Mouse (Mus musculus) induced T-regulatory cell, adult 2 months (primary cell): ENCODE data around the gene Slc41a3.

Experiments
- DNase-seq: peaks from one replicate; pipeline ENCODE4 v3.0.0-alpha.2; 2012; ENCODE audit warnings: low read depth

Slc41a3 gene

DNA sequence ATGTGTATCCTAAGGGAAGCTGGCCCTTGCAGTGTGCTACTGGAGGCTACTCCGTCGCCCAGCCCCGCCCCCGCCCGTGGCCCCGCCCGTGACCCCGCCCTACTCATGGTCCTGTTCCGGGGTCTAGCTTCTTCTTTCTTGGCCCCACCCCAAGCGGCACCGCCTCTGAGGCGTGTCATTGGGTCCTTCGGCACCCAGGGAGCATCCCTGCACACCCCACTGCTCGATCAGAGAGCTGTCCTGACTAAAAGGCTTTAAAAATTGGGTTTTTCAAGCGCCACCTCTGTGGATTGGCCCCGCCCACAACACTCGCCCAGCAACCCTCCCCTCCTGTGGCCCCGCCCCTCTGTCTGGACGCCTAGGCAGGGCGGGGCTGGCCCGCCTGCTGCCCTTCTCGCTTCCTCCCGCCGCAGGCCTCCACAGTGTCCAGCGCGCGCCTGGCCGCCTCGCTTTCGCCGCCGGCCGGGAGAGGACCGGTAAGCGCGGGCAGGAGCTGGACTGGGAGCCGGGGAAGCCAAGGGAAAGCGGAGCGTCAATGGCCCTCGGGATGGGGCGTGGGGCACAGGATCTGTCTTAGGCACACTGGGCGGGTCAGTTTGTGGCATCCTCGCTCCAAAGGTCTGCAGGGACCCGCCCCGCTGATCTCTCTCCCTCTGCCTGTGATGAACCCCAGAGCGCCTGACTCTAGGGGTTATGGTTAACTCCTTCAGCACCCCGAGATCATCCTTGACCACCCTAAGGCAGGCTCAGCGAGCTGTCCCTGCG lies at the start of gene Slc41a3:
Gene Slc41a3, plus strand, starts transcription at position 193 of the 765 bp plus-strand sequence.
- peak; percentile 92 for DNase-seq

DNA sequence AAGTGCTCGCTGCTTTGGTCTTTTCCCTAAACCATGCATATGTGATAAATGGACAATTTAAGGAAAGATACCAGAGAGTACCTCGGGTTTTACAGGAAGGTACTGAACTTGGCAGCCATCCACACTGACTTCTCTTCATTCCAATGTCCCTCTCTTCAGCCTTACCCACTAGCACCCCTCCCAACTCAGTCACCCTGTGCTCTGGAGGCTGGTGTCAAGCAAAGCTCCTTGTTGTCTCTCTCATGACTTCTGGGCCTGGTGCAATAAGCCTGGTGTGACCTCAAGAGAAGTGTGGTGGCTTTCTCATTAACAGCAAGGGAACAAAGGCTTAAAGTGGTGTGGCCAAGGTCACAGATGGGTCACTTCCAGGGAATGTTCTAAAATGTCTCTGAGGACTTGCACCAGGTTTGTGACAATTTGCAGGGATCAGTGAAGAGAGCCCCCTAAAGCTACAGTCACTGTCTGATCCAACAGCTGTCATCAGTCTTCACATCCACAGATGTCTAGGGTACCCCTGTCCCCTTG lies 47.9 kb upstream of the Slc41a3 start:
- no peak for DNase-seq

DNA sequence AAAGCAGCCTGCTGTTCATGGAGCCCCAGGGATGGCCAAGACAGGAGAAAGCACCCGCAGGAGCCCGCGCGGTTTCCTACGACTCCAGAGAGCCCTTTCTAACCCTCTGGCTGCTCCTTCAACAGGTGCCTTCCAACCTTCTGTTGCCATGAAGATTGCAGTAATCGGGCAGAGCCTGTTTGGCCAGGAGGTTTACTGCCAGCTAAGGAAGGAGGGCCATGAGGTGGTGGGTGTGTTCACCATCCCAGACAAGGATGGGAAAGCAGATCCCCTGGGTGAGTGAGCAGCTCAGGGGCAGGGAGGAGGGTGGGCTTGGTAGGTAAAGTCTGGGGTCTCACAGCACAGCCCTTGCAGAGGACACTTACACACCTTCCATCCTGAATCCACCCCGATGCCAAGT lies 47.4 kb upstream of the Slc41a3 start:
- no peak for DNase-seq

DNA sequence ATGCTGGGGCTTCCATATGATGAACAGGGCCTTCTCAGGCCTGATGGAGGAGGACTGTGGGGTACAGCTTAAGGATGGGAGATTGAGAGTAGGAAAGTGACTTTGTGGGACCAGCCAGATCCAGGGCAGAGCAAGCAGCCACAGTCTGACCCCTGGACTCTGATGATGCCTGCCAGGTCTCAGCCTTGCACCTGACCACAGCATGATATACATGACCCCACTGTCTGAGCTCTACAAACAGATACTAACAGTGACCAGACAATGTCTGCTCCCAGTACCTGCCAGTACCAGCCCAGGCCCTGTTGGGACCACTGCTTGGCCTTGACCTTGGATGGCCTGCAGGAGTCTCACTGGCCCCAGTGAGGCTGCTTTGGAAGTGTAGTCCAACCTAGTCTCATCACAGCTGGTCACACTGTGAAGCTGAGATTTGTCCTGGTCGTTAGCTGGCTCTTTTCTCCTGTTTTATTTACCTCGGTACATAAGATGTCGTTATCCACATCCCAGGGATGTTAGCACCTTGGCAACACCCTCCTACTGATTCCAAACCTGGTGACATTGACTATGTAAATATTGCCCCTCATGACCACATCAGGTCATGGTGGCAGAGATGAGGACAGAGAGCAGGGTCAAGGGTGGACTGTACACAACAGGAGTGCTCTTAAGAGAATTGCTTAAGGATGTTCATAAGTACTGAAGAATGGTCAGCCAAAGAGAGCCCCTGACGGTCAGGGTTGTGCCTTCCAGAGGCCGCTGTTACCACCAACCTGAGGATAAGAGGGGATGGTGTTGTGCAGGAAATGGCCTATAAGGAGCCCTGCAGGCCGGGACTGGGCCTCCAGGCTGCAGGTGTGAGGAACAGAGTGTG lies 46.5 kb upstream of the Slc41a3 start:
- DNase-seq: no peak

DNA sequence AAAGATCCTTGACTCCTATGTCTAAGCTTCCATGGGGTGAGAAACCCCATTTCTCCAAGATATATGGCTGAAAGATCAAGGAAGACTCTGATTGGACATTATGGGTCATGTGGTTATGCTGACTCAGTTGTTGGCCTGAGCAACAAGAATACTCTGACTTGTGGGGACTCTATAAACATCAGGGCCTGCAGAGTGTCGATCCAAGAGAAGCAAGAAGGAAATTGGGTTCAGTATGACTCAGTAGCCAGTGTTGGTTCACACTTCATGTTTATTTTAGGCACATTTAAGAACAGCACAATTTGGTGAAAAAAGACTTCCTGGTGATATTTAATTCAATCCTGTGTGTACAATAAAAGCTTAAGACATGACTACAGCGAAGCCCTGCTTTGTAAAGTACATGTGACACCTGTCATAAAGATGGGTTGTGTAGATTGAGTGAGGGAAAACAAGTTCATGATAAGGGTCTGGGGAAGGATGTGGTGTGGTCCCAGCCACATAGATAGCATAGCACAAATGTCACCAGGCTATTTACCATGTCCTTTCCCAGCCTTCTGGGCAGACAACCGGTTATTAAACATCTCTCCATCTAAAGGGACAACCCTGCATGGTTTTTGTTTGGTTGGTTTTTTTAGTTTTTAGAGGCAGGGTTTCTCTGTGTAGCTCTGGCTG lies 44.0 kb upstream of the Slc41a3 start:
- no peak for DNase-seq

DNA sequence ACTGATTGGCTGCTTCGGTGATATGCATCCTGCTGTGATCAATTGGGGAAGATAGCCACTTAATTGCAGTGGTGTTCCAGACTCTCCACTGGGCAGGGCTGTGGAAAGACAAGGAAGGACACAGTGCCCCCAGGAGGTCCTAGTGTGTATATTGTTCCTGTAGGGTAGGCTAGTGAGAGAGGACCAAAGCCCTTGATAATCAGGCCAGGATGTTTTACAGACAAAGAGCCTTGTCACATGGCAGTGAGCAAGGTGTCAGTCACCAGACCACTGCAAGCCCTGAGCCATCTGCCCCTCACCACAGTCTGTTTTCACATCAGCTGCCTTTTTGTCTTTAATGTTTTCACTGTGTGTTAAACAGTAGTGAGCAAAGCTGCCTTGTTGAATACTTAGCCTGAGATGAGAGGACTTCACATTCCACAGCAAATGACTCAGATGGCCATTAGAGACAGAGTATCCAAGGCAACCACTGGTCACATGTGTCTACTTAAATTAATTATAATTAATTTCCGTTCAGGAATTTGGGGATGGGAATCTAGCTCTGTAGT lies 43.2 kb upstream of the Slc41a3 start:
- DNase-seq: no peak

DNA sequence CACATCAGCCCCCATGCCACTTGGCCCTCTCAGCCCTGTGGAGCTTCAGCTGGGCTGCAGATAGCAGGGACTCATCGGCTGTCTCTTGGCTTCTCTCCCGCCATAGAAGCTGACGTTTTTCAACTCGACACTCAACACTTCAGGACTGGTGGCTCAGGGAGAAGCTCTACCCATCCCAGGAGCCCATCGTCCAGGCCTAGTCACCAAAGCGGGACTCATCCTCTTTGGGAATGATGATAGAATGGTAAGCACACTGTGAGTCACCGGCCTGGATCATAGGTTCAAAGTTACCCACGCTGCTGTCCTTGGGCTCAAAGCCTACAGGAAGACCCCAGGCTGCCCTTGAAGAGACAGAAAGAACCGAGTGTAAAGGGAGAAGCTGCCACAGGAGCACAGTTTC lies 40.3 kb upstream of the Slc41a3 start:
- DNase-seq: no peak

DNA sequence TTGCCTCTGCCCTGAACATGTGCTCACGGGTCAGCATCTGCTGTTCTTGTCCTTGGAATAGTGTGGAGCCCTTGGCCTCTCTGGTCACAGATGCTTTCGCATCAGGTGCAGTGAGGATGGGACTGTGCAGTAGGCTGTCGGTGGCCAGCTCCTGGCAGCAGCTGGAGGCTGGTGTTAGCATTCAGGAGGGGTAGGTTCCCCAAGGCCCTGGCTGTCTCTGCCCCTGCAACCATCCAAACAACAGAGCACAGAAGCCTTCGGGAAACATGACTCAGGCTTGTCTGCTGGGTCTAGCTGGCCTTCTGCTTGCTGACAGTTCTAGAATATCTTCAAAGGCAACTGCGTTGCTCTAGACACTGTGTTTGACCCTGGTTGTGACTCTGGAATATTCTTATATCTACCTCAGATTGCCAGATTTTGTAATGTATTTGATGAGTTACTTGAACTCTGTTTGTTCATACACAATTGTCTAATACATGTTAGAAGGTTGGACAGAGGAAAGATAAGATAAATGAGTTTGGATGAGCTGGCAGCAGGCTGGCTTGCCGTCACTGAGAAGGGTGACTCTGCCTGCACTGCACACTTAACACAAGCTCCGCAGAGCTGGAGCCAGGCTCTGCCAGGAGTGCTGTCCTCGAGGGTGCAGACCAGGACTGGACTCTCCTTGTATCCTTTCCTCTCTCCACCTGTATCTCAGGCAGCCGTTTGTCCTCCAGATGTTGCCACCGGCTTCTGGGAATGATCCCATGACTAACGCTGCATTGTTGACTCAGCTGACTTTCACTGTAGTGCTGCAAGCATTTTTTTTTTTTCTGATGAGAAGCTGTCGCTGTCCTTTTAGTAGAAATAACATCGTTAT lies 38.9 kb upstream of the Slc41a3 start:
- DNase-seq: no peak

DNA sequence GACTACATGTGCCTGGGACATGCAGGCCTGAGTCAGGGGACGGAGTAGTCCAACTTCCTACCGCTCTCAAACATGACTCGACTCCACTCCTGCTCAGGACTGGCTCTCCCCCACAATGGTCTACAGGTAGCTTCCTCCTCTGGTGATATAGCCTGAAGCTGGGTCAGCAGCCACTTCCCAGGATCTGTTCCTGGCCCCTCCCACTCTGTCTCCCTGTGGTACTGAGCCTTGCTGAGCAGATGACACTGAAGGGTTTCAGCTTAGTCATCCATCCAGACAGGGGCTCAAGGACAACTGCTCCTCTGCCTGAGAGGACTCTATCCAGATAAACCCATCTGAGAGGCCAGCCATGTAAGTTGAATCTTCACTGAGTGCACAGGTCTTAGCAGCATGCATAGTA lies 37.0 kb upstream of the Slc41a3 start:
- no peak for DNase-seq

DNA sequence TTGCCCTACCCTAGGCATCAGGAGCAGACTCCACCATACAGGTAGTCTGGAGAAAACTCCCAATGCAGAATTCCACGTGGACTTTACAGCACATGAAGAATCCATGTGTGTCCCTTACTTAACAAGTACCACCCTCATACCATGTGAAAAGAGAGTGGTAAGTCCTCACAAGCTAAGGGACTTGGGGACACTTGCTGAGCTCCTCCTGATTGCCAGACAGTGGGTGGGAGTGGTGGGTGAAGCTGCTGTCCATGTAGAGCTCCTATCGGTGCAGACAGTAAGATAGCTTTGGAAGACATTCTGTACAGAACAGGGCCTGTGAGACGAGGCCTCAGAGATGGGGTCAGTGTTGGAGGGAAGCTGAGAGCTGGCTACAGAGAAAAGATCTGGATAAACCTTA lies 36.6 kb upstream of the Slc41a3 start:
- no peak for DNase-seq

DNA sequence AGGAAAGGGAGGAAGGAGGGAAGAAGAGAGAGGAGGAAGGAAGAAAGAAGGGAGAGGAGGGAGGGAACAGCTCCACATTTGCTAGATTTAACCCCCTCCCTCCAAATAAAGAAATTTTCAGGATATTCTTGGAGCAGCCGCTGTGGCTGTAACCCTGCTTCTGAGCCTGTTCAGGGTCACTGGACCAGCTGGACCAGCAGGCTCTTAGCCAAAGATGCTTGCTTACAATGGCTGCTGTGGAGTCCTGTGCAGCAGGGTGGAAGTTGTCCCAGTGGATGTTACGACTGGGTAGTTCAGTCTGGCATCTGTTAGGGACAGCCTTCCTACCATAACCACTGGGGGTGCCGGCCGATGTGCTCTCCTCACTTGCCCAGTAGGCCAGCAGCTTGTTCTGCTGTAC lies 35.8 kb upstream of the Slc41a3 start:
- no peak for DNase-seq

DNA sequence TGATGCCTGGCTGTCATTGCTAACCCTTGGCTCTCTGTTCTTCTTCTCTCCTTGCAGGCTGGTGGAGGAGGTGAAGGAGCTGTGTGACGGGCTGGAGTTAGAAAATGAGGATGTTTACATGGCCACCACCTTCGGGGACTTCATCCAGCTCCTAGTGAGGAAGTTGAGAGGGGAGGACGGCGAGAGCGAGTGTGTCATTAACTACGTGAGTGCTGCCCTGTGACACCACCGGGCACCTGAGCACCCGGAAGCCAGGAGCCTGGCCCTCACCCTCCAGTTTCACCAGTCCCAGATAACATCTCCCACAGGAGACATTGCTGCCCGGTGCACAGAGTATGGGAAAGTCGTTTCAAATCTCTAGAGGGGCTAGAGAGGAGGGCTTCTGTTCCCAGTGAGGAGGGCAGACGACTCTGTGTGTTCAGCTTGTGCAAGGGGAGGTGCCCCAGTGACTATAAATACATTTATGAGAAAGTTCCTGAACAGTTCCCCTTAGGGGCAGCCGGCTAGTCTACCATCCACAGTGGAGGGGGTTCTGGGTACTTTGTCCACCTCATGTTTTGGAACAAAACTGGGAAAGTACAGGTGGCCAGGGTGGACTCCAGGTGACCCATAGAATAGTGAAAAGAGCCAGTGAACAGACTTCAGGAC lies 34.7 kb upstream of the Slc41a3 start:
- no peak for DNase-seq

DNA sequence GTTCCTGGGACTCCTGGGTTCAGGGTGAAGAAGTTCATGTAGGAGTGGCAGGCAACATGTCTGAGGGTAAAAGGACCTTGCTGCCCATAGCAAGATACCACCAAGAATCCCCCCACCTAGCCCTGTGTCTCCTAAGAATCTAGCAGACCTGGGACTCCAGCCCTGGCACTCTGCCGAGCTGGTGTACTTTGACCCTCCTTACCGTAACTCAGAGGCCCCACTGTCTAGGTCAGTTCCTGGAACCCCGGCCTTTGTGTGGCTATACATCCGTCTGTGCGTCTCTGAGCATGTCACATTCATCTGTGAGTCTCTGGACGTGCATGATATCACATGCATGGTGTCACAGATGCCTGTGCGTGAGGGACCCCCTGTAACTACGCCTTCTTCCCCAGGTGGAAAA lies 34.1 kb upstream of the Slc41a3 start:
- DNase-seq: no peak

DNA sequence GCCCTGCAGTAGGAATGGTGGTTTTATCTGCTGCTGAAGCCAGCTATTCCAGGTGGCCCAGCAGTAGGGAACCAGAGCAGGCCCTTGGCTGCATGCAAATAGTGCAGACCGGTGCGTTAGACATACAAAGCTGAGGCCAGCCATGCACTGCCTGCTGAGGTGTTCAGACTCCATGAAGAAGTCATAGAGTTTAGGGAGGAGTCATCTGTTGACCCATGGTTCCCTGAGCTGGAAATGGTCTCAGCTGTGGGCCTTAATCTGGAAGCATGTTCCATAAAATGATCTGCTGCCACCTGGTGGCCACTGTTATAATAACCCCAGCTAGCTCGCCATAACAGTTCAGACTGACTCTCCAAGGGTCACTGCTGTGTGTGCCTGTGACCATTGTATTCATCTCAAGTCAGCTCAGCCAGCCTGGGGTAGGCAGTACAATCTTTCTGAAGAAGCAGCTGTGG lies 29.2 kb upstream of the Slc41a3 start:
- DNase-seq: peak; percentile 71

DNA sequence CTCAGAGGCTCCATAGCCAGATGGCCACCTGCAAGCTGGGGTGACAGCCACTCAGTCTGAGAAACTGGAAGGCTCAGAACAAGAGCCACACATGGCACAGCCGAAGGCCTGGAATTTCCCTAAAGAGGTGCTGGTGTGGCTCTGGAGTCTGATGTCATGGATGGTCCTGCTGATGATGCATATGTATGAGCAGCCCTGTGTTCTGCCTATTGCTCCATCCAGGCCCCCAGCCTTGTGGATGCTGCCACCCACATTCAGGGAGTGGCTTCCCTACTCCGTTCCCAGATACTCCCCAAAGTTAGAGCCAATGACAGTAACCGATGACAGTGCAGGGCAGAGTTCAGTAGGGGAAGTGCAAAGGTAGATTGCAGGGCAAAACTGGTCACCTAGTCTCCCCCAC lies 26.4 kb upstream of the Slc41a3 start:
- no peak for DNase-seq

DNA sequence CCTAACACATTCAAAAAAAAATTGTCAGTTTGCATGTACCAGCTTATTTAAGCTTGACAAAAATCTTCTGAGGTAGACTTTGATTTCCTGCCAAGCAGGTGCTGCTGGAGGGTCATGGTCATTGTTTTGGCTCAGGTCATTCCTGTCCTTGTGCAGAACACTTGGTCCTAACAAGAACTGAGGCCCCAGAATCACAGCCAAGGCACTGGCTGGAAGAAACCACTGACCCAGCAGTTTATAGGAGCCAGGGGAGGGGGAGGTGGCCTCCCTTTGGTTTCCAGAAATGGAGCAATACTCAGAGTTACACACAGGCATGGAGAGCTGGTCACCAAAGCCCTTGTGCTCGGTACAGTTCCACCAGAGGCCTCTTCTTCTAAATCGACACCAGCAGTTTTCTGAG lies 22.2 kb upstream of the Slc41a3 start:
- DNase-seq: no peak

DNA sequence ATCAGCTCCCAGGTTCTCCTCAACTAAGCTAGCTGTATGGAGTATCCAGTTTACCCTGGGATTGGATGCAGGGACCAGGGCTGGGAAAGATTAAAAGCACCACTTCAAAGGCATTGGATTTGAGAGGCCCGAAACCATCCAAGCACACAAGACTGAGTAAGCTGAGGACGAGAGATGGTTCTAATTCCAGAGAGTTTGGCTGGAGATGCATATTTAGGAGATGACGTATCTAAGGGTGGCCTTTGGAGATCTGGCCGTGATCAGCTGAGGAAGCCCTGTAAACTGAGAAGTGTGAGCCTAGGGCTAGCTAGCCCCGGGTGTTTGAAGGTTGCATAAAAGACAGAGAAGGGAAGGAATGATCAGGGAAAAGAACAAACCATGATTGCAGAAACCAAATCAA lies 16.4 kb upstream of the Slc41a3 start:
- no peak for DNase-seq

DNA sequence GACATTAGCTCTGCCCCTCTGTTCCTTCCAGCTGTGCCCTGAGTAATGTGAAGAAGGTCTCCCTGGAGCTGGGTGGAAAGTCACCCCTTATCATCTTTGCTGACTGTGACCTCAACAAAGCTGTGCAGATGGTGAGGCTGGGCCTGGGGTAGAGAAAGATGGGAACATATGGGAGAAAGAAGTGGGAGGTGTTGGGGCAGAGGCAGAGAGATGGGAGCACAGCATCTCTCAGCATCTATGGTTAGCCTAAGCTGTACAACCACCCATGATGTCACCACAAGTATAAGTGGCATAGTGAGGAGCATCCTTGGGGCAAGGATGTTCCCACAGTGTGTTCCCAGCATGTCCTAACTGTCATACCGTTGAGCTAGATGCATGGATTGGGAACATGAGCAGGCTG lies 13.8 kb upstream of the Slc41a3 start:
- no peak for DNase-seq

DNA sequence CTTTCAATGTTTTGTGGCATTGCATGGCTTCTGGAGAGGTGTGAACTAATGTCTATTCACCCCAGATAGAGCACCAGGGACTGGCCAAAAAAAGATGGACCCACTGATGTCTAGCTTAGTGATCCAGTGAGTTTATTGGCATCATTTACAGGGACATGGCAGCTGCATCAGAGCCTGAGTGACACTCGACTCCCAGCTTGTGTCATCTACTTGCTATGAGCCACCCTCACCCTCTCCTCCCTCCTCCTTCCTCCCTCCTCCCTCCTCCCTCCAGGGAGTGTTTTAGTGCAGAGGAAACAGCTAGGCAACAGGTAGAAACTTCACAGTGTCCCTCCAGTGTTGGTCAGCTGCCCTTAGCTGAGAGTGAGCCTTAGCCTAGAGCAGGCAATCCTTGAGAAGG lies 9.6 kb upstream of the Slc41a3 start:
- no peak for DNase-seq

DNA sequence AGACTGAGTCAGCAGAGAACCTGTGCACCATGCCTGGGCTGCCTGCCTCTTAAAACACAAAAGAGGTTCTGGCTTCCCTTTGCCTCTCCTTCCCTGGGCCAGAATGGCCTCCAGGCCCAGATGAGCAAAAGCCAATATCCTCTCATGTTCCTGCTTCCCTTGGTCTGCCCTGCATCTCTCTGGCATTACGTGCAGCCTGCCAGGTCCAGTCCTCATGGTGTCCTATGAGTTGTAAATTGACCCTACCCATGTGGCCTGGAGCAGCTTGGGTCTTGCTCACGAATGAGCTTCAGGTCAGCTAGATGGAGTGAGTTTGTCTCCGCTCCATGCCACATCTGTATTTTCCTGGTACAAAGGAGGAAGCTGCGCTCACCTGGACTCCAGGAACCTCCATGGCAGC lies 7.5 kb upstream of the Slc41a3 start:
- DNase-seq: no peak

DNA sequence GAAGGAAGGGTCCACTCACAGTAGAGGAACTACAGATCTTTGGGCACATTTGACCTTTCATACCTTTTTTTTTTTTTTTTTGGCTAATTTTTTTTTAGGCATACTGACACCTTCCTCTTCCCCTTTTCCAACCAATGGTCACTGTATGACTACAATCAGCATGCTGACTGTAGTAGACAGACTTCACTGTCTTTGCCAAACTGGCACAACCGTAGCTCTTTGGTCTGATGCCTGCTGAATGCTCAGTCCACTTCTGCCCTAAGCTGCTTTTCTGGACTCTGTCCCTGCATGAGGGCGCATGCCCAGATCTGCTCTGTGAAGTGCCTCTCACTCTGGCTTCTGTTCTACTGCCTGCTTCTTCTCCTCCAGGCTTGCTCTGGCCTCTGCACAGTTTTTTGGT lies 6.9 kb upstream of the Slc41a3 start:
- DNase-seq: no peak
